Mouse (Mus musculus) left cerebral cortex, postnatal 10 days (tissue): ENCODE measurements around the gene Kbtbd8. TPM values are rescaled to one million over a fixed set of nuclear protein-coding genes. Genes with fewer than 3 reads are reported as not detected.

ENCODE experiments used
- DNase-seq, 2 experiments: peaks; one replicate each; pipeline ENCODE4 v3.0.0; 2021 to 2022; ENCODE audit warnings: low spot score in 2 of 2, mixed read lengths in 1 of 2; ENCODE audit errors: extremely low spot score in 1 of 2
- intact Hi-C: fragments of 180-260 bp; cut with DNase I; formaldehyde crosslinking; loops from one replicate; pipeline ENCODE4 v1.15.1; 2025
- total RNA-seq, 2 experiments: library from RNA; stranded (reverse); gene quantifications; 2 replicates each; pipeline ENCODE4 v1.2.3; 2021

The Kbtbd8 gene
- total RNA-seq, 2 experiments from 2014 or later, result 5.9 to 10.3 TPM

GRCm38 (mm10) chr6:95165630-95166029, 48.6 kb downstream of the Kbtbd8 start:
- DNase-seq, result no peak
- intact Hi-C loops, result no loop called here

- peak in 1 of 2 experiments; percentile 35 for DNase-seq
- intact Hi-C loops, result no loop called here
These were observed 50.7 kb downstream of the Kbtbd8 start for GRCm38 (mm10) chr6:95167668-95168227.

GRCm38 (mm10) chr6:95169411-95169810, 52.4 kb downstream of the Kbtbd8 start:
- no peak for DNase-seq
- intact Hi-C loops, result no loop called here

- intact Hi-C loops, result no loop called here
- DNase-seq, result no peak
These were observed 57.5 kb downstream of the Kbtbd8 start for GRCm38 (mm10) chr6:95174311-95175143.

Other genes starting within 250 kb of the Kbtbd8 start
- not detected for gene Gm10234, start 204.9 kb downstream of the Kbtbd8 start, total RNA-seq